Mouse (Mus musculus): Measurements from ENCODE around the gene Xkrx.
"Not testable (repeated sequence)": the region's sequence is repeated elsewhere in the genome, so short reads cannot be mapped to it uniquely, and the experiment has no call there.

The Xkrx gene

DNA sequence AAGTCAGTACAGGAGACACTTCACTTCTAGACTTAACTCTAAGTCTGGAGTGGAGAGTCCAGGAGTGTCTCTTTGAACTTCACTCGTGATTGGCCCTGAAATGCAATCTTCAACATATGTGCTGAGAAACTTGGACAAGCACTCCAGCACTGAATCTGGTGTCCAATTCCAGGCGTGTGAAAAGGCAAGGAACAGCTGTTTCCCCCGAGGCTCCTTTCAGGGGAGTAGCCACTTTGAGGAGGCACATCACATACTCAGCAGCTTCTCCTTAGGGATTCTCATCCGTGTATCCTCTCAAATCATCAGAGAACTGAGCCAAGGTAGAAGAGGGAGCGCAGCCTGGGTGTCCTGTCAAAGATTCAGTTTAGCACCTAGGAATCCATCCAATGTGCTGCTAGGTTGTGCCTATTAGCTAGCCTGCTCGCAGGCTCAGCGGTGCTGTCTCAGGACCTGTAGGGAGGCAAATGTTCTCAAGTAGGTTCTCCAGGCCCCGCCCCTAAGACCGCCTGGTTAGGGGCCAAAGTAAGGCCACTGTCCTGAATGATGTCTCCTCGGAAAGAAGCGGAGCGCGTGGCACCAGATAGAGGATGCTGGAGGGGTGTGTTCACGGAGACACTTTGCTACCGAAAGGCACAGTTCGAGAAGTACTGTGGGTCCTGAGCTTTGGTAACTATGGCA lies at the start of gene Xkrx:
Xkrx (minus strand) TSS at position 34 of the 678 bp plus-strand sequence.
- peak; percentile 4 for DNase-seq (ENCODE audit: low read depth)

DNA sequence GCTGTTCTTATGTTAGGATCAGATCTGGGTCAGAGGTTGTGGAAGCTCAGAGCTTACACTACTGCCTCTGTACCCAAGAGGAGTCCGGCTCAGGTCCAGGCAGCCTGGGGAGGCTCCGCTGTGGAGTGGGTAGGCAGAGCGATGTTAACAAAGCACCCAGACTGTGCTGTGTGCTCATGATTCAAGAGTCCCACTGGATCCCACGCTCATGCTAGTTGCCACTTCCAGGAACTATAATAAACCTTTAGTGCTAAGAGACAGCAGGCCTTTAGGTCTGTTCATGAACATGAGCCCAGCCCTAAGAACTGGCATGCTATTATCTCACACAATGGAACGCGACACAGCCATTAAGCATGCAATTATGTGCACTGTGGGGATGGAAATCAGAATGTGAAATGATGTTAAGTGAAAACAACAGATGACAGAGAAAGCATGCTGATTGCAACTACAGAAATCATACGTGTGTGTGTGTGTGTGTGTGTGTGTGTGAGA lies 49.3 kb upstream of the Xkrx start:
- DNase-seq (ENCODE audit: low read depth) = no peak

DNA sequence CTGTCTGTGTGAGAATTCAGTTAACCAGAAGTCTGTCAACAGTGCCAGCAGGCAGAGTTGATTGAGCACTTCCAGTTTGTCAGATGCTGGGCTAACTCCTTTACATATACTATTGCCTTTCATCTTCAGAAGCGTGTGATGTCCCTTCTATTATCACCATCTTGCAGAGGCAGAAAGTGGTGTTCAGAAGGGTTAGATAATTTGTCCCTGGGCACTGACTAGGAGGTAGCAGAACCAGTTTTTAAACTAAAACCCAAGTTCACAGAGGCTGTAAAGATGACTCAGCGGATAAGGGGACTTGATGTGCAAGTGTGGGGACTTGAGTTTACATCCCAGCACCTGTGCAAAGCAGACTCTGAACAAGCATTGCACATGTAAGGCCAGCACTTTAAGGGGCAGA lies 46.6 kb upstream of the Xkrx start:
- DNase-seq (ENCODE audit: low read depth) = no peak

DNA sequence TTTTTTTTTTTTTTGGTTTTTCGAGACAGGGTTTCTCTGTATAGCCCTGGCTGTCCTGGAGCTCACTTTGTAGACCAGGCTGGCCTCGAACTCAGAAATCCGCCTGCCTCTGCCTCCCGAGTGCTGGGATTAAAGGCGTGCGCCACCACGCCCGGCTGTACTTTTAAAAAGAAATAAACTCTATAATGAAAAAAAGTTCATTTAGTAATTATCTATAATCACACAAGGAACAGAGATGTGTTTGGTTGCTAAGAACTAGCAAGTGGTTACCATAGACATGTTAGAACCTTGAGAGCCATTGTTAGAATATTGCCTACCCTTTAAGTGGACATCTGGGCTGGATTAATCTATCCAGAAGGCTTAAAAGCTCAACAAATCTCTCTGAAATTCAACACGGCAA lies 25.3 kb upstream of the Xkrx start, which contains the start of gene Arl13a:
Arl13a (plus strand) TSS at position 301 of the 400 bp plus-strand sequence.
- DNase-seq (ENCODE audit: low read depth) = not testable (repeated sequence)

DNA sequence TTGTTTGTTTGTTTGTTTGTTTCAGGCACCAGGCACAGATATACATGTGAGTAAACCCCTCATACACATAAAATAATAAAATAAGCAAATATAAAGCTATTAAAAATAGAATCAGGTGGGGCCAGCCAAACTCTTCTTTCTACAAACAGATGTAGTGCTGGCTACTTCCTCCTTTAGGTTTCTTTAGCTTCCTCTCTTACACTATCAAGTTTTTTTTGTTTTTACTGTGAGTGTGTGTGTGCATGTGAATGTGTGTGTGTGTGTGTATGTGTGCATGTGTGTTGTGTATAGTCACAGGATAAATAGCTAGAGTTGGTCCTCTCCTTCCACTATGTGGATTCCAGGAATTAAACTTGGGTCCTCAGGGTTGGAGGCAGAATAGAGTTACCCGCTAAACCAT lies 12.8 kb upstream of the Xkrx start:
- no peak for DNase-seq (ENCODE audit: low read depth)

DNA sequence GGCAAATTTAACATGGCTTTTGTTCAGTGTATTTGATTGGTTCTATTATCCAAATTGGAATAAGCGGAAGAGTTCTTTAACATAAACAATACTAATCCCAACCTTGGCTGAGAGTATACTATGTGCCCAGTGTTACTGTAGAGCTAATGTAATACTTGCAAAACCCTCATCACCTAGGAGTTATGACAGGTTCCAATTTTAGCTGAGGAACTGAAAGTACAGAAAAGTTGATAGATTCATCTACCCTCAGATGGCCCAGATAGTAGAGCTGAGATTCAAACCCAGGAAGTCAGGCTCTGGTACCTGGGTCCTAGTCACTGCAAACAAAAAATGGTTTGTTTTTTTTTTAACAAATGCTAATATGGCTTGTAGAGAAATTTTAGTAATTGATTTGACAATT lies 8.7 kb upstream of the Xkrx start:
- no peak for DNase-seq (ENCODE audit: low read depth)

DNA sequence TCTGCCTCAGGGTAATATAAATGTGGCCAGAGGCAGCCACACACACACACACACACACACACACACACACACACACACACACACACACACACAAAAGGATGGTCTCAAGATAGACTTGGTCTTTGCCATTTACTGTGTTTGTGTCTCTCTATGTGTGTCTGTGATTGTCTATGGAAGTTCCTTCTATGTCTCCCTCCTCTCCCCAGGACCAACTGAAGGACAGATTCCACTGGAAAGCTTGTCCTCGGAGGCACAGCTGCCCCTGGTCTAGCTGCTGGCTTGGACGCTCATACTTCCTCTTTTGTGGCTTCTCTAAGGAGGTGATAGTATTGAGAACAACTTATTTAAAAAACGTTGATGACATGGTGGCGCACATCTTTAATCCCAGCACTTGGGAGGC lies 1.6 kb upstream of the Xkrx start:
- DNase-seq (ENCODE audit: low read depth) = no peak

DNA sequence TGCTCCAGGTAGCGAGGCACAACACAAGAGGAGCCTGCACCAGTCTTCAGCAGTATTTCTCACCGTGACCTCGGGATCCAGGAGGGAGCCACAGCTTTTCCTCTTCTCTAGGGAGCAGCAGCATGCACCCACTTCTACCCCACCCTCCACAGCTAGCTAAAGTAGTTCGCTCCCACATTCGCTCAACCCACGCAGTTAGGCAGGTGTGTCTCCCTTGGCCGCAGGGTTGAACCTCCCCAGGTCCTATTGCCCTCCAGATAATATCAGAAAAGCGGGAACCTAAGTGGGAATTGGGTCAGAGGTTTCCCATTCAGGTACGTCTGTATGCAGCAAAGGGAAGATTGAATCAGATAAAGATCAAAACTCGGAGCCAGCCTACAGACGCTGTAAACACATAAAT lies 950 bp upstream of the Xkrx start:
- peak; percentile 8 for DNase-seq (ENCODE audit: low read depth)

DNA sequence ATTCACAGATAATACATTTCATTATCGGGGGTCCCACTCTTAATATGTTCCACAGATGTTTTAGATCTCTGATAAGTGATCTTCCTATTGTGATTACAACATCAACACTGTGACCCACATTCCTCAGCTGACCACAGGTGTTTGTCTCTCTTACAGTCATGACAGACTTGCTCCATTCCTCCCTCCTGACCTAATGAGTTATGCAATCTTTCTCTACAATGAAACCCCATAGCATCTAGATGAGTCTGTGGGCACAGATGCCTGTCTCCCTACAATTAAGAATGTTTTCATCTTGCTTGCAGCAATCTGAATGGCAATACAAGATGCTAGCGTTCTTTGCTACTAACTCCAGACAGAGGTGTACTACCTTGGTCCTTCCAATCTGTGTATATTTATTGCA lies 1.4 kb downstream of the Xkrx start:
- DNase-seq (ENCODE audit: low read depth) = no peak

DNA sequence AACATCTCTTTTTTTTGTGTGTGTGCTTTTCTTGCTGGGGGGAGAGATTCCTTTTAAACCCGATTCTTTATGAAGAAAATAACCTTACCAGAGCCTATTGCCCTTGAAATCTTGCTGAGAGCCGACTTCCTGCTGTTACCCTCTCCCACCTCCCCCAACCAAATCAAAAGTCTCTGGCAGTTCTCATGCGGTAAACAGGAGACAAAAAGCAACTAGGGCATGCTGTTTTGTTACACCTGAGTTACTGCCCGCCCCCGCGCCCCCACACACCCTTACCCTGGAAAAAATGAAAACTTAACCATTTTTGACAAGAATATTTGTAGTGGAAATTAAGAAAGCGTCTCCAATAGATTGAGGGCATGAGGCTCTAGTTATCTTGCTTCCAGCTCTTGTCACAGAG lies 3.7 kb downstream of the Xkrx start:
- peak; percentile 5 for DNase-seq (ENCODE audit: low read depth)

DNA sequence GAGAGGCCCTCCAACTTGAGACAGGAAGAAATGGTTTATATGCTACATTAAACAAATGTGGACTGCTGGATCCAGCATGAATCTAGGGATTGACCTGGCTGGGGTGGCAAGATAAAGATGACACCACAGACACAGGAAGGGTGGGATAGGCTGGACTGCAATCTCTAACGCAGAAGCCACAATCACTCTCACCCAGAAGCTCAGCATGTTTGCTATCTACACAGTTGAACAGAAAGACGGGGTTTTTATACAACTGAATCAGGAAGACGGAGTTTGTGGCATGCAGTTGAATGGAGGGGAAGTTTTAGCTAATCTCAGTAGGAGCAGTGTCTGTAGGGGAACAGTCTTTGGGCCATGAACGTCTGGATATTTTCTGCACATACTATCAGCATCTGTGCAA lies 19.9 kb downstream of the Xkrx start:
- DNase-seq (ENCODE audit: low read depth) = no peak

DNA sequence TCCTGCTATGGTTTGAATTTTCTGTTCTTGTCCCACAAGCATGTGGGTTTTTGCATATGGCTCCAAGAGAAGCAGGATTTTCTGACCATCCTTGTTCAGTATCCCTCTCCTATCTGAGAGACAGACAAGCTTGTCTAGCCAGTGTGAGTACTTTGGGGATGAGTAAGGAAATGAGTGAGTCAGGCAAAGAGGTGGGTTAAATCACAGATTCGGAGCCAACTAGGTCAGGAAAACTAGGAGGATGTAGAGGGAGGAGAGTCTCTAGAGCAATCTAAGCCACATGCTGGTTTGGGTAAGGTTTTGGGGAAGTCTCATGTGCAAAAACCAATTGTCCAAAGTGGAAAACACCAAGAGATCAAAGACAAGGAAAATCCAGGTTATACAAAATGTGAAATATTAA lies 20.3 kb downstream of the Xkrx start:
- DNase-seq (ENCODE audit: low read depth) = no peak

DNA sequence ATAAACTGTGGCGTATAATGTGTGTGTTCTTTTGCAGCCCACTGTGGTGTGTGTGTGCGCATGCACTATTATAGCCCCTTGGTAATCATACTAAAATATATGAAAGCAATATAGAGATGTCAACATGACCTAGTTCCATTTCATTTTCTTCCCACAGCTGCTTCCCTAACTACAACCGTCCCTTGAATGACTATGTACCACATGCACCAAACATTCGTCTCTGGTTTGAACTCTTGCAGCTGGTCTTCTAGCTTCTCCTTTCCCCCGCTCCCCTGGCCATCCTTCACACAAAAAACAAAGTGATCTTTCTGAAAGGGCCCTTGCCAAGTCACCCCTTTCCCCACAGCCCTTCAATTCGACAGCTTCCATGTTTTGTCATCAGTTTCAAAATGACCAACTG lies 21.9 kb downstream of the Xkrx start:
- no peak for DNase-seq (ENCODE audit: low read depth)

DNA sequence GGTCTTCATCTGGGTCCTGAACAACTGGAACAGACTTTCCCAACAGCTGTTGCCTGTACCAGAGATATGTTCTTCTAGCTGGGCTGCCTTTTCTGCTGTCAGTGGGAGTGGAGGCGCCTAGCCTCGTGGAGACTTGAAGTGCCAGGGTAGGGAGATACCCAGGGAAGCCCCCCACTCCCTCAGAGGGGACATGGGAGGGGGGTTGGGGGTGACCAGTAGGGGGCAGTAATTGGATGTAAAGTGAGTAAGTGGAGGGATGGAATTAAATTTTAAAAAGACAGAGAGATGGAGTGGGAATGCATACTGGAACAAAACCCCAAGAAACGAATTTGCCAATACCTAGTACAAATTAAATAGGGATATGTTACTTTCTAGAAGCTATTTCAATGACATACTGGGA lies 28.1 kb downstream of the Xkrx start:
- DNase-seq (ENCODE audit: low read depth) = peak; percentile 12

DNA sequence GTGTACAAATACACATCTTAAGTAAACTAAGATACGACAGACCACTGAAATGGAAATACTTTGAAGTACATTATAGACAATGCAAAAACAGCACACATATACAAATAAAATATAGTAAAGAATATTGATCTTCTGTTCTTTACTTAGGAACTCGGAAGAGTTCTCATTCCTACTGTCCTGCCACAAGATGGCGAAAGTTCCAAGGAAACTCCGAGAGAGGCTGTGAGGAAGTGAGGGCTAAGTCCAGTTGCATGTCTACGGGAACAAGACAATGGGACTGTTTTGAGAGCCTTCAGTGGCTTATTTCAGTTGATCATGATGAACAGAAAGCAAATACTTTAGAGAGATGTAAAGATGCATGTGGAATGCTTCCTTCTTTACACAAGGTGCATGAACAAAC lies 29.6 kb downstream of the Xkrx start:
- no peak for DNase-seq (ENCODE audit: low read depth)

DNA sequence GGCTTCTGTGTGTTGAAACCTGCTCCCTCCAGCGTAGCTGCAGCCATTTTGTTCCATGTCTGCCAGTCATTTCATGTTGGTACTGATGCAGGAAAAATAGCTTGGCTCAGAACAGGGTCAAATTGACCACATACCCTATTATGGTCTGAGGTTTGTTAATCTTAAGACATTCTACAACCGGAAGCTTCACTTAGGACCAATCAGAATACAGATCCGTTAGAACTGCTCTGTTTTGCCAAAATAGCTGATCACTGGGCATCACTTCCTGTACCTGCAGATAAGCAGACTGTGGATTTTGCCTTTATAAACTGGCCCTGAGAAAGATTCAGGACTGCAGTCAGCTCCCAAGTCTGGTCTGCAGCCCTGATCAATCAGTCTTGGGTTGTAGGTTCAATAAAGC lies 33.3 kb downstream of the Xkrx start:
- DNase-seq (ENCODE audit: low read depth) = no peak

DNA sequence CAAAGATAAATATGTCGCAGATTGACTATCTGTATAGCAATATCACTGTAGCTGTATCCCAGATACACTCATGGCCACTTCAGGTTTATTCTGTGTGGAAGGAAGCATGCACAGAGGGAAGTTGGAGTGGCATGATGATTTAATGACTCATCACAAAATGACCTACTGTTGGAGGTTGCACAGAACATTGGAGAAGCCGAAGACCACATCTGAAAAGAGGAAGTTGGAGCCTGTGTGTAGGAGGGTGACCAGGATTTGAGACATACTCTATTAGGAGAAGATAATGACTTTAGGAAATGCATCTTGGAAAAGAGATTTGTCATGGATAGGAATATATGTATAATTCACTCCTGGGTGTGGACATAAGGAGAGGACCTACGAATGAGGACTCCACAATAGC lies 45.5 kb downstream of the Xkrx start:
- DNase-seq (ENCODE audit: low read depth) = no peak

DNA sequence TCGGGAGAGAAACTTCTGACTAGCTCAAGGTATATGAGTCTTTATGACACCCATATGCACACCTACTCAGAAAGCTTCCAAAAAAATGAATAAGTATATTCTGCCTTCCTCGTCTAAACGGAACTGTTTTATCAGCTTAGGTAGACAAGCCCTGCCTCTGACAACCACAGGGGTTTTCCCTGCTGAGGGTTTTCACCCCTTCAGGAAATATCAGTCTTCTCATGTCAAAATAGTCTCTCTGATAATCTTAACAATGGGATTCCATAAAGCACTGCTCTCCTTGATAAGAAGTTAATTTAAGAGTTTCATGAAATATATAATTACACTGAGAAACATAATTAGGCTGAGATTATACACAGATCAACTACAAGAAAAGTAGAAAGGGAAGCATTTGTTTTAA lies 50.1 kb downstream of the Xkrx start:
- DNase-seq (ENCODE audit: low read depth) = peak; percentile 40

DNA sequence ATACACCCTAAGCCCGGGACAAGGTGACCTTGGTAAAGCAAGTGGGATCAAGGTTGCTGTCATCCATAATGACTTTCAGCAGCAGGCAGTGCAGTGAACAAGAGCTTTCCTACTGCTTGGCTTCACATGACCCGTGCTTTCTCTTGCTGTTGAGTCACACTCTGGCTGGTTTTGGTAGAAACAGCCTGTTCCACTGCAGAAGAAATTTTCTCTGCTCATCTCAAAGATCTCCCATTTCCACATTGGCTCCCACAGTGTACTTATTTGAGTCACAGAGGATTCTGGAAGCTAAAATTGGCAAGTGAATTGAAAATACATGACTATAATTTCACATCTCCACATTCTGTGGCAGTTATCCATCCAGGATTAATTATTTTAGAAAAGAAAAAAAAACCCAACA lies 59.2 kb downstream of the Xkrx start:
- no peak for DNase-seq (ENCODE audit: low read depth)
